Mouse (Mus musculus) CD8-positive naive resting alpha-beta T cell, adult 2 months (primary cell): Measurements from ENCODE around the gene Ap2b1.
A peak's percentile ranks its signal among the peaks of the same experiment; 100 is the strongest.
"Not testable (repeated sequence)": the region's sequence is repeated elsewhere in the genome, so short reads cannot be mapped to it uniquely, and the experiment has no call there.

Experiments
- DNase-seq, 2 experiments: peaks; one replicate each; pipeline ENCODE4 v3.0.0; 2022; ENCODE audit warnings: low read depth in 2 of 2, low spot score in 2 of 2

The Ap2b1 gene

GRCm38 (mm10) chr11:83298225-83299195 is at the start of gene Ap2b1:
Gene Ap2b1, plus strand, starts transcription at chr11:83299024.
- DNase-seq: peak; percentile 91 to 92

GRCm38 (mm10) chr11:83257211-83257610 is 41.6 kb upstream of the Ap2b1 start:
- DNase-seq: not testable (repeated sequence)

GRCm38 (mm10) chr11:83262673-83263072 is 36.2 kb upstream of the Ap2b1 start:
- DNase-seq: no peak

GRCm38 (mm10) chr11:83263146-83263545 is 35.7 kb upstream of the Ap2b1 start:
- peak in 1 of 2 experiments; percentile 9 for DNase-seq

- DNase-seq: no peak
These were observed 28.0 kb upstream of the Ap2b1 start for GRCm38 (mm10) chr11:83270842-83271150.

- peak; percentile 79 to 80 for DNase-seq
These were observed 27.5 kb upstream of the Ap2b1 start for GRCm38 (mm10) chr11:83271151-83271950.

GRCm38 (mm10) chr11:83271951-83272843 is 26.6 kb upstream of the Ap2b1 start:
- DNase-seq: peak; percentile 20 to 37

- DNase-seq: no peak
These were observed 22.6 kb upstream of the Ap2b1 start for GRCm38 (mm10) chr11:83276251-83276650.

- DNase-seq: no peak
These were observed 19.8 kb upstream of the Ap2b1 start for GRCm38 (mm10) chr11:83279024-83279423.

- DNase-seq: no peak
These were observed 19.1 kb upstream of the Ap2b1 start for GRCm38 (mm10) chr11:83279691-83280090.

- DNase-seq: no peak
These were observed 16.7 kb upstream of the Ap2b1 start for GRCm38 (mm10) chr11:83282084-83282483.

- DNase-seq: no peak
These were observed 13.2 kb upstream of the Ap2b1 start for GRCm38 (mm10) chr11:83285627-83286026.

GRCm38 (mm10) chr11:83286566-83286965 is 12.3 kb upstream of the Ap2b1 start, which contains the start of gene Slfn14:
Gene Slfn14, minus strand, starts transcription at chr11:83286726.
- DNase-seq: no peak

GRCm38 (mm10) chr11:83289036-83289435 is 9.8 kb upstream of the Ap2b1 start:
- no peak for DNase-seq

- no peak for DNase-seq
These were observed 9.2 kb upstream of the Ap2b1 start for GRCm38 (mm10) chr11:83289633-83290032.

GRCm38 (mm10) chr11:83291375-83292250 is 7.2 kb upstream of the Ap2b1 start:
- peak; percentile 88 to 91 for DNase-seq

GRCm38 (mm10) chr11:83292251-83292587 is 6.6 kb upstream of the Ap2b1 start:
- no peak for DNase-seq

GRCm38 (mm10) chr11:83293182-83293581 is 5.6 kb upstream of the Ap2b1 start:
- DNase-seq: no peak

- DNase-seq: no peak
These were observed 4.7 kb upstream of the Ap2b1 start for GRCm38 (mm10) chr11:83294133-83294532.

- DNase-seq: no peak
These were observed 1.0 kb upstream of the Ap2b1 start for GRCm38 (mm10) chr11:83297816-83298215.
